ENCODE assay signal across 9 mouse cellular contexts in genomic region chr4:61973236-61973635, GRCm38 (mm10).
DNase-seq lines count a peak whose midpoint lies in the region; TF ChIP-seq lines count a peak whose summit lies in the region.
"Had no signal": no experiment of that assay in that cellular context is flagged by ENCODE, and none has a peak within 500 bp of the region (broad histone marks: within the 10 kb centered on the region; RNA-seq: fewer than 3 reads in every experiment).

No protein-coding gene starts in this region.

- peak; percentile 23 to 71 for DNase-seq in adrenal gland, adult (ENCODE audit: inconsistent age in 2 of 2, low spot score in 1 of 2)
- no peak for DNase-seq in adrenal gland, postnatal 4 days (ENCODE audit: low spot score in 2 of 2)
- peak in 1 of 2 experiments; percentile 14 for DNase-seq in layer of hippocampus, adult 2 months (ENCODE audit: low spot score in 2 of 2)
- DNase-seq in layer of hippocampus, adult 9-11 months, result no peak
- peak; percentile 3 to 16 for DNase-seq in B cell, adult 2 months
- peak; percentile 38 to 43 for DNase-seq in cerebellum, postnatal 10 days
- DNase-seq in layer of hippocampus, postnatal 10 days (ENCODE audit: low spot score in 2 of 2), result peak; percentile 5 to 16
- no peak for DNase-seq in spleen, postnatal 36 days (ENCODE audit: low spot score in 2 of 2)

- no peak overlapping the region for H3K4me3 ChIP-seq in layer of hippocampus, adult 2 months
- H3K4me3 ChIP-seq: midbrain, embryonic 12.5 days had no signal

- no peak overlapping the region for H3K27ac ChIP-seq in layer of hippocampus, adult 2 months
- H3K27ac ChIP-seq: midbrain, embryonic 12.5 days had no signal

- TF ChIP-seq CTCF in layer of hippocampus, adult 2 months (conservative IDR thresholded peaks at IDR 0.05), result peak; percentile 82

Comparison
In these comparisons a context has a peak if more than half of its experiments do, and no peak if none do; other contexts are left out.
1. DNase-seq: peak in adrenal gland, adult (2 of 2), B cell, adult 2 months (2 of 2), cerebellum, postnatal 10 days (2 of 2) and layer of hippocampus, postnatal 10 days (2 of 2); none in adrenal gland, postnatal 4 days (0 of 2), layer of hippocampus, adult 9-11 months (single experiment) and spleen, postnatal 36 days (0 of 2).